Mouse (Mus musculus) heart, postnatal 25 days (tissue): ENCODE results near the gene Ralb. TPM values are rescaled to one million over a fixed set of nuclear protein-coding genes. Genes with fewer than 3 reads are reported as not detected.

Experiments used
- DNase-seq: peaks from one replicate; pipeline ENCODE4 v3.0.0; 2022; ENCODE audit warnings: low spot score
- intact Hi-C: fragments of 180-260 bp; cut with DNase I; formaldehyde crosslinking; loops from one replicate; pipeline ENCODE4 v1.15.1; 2025
- total RNA-seq, 2 experiments: library from RNA; stranded (reverse); gene quantifications; 2 replicates each; pipeline ENCODE4 v1.2.3; 2021

The Ralb gene
- total RNA-seq, 2 experiments from 2014 or later = 31.3 to 33.6 TPM

- intact Hi-C loops = loop anchor here (2.0 to 10.0 kb wide), 4 partner anchors 17 to 309 kb away; partner anchors contain the start of gene Ptpn4
- DNase-seq = peak; percentile 84
These were observed 21.3 kb upstream of the Ralb start, which contains the start of gene Tmem185b for GRCm38 (mm10) chr1:119525689-119526591. Gene Tmem185b, plus strand, starts transcription at chr1:119526160.

DNA sequence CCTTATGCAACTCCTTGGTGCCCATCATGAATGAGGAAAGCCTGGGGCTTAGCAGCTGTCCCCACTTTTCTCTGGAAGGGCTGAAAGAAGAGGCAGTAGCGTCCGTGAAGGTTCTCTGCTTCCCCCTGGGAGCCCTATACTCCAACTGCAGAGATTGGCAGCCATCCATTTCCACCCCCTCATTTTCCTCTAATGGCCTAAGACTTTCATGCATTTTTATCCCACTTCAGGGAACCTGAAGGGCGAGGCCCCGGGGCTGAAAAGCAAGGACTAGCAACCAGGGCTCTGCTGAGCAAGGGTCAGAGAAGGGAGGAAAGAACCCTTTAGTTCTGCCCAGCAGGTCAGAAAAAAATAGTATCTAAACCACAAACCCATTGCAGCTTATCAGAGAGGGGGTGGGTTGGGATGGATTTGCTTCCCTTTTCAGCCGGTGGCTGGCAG, 20.4 kb upstream of the Ralb start:
- DNase-seq = no peak
- intact Hi-C loops = loop anchor here (2.0 to 10.0 kb wide), 4 partner anchors 16 to 310 kb away; partner anchors contain the start of gene Ptpn4

DNA sequence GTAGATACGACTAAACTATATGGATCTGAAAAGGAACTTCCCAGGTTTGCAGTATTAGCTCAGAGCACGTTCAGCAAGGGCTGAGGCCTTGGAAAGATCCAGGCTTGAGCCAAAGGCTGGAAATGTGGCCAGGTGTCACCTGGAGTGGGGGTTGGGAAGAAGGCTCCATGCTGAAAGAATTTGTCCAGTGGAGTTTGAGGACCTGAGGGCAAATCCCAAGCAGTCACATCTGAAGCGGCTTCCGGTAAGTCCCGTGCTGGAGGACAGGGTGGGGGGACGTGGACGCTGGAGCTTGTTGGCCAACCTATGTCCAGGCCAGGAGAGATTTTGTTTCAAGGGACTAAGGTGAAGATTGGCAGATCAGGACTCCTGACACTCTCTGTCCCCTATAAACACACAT, 19.2 kb upstream of the Ralb start:
- no peak for DNase-seq
- intact Hi-C loops = loop anchor here (2.0 to 10.0 kb wide), 2 partner anchors 15 to 311 kb away; partner anchors contain the start of gene Ptpn4

DNA sequence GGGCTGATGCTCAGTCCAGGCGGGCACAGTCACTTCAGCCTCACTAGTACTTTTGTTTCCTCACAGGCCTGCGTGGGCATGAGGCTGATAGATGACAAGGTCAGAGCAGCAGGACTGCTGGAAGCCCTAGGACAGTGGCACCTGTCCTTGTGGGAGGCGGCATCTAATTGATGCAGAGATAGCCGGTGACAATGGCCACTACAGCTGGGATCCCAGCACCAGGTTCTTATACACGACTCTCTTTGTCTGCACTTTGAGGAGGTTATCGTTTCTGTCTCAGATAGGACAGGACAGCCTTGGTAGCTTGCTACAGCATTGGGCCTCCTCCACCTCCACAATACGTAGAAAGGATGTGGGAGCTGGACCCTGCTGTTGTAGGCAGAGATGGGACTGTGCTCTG, 18.8 kb upstream of the Ralb start:
- intact Hi-C loops = loop anchor here (10.0 kb wide), 1 partner anchor 311 kb away; the partner anchor contains the start of gene Ptpn4
- DNase-seq = no peak

- intact Hi-C loops = loop anchor here (10.0 kb wide), 1 partner anchor 312 kb away; the partner anchor contains the start of gene Ptpn4
- no peak for DNase-seq
These were observed 18.1 kb upstream of the Ralb start for GRCm38 (mm10) chr1:119522726-119523125.

- intact Hi-C loops = loop anchor here (10.0 kb wide), 1 partner anchor 313 kb away; the partner anchor contains the start of gene Ptpn4
- no peak for DNase-seq
These were observed 17.1 kb upstream of the Ralb start for GRCm38 (mm10) chr1:119521681-119522080.

GRCm38 (mm10) chr1:119521029-119521428, 16.4 kb upstream of the Ralb start:
- no peak for DNase-seq

DNA sequence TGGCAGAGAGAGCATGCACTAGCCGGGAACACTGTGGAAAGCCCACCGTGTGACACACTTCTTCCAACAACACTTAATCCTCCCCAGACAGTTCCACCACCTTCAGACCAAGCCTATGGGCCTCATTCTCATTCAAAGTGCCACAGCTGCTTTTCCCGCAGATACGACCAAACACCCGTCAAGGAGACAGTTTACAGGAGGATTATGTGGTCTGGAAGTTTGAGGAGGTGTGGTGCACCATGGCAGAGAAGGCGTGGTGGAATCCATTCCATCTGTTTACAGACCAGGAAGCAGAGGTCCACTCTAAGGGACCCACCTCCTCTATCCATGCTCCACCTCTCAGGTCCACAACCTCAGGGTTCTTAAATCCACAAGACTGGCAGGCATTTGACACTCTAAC, 14.7 kb upstream of the Ralb start:
- DNase-seq = no peak
- intact Hi-C loops = no loop called here

More at GRCm38 (mm10) chr1:119521029-119521428, 16.4 kb upstream of the Ralb start:
- intact Hi-C loops = loop anchor here (10.0 kb wide), 1 partner anchor 314 kb away; the partner anchor contains the start of gene Ptpn4

GRCm38 (mm10) chr1:119518786-119519185, 14.2 kb upstream of the Ralb start:
- DNase-seq = no peak
- intact Hi-C loops = no loop called here

- no peak for DNase-seq
- intact Hi-C loops = no loop called here
These were observed 13.5 kb upstream of the Ralb start for GRCm38 (mm10) chr1:119518060-119518459.

GRCm38 (mm10) chr1:119510857-119511256, 6.3 kb upstream of the Ralb start:
- no peak for DNase-seq
- intact Hi-C loops = no loop called here

- DNase-seq = no peak
- intact Hi-C loops = no loop called here
These were observed 5.8 kb upstream of the Ralb start for GRCm38 (mm10) chr1:119510409-119510808.

DNA sequence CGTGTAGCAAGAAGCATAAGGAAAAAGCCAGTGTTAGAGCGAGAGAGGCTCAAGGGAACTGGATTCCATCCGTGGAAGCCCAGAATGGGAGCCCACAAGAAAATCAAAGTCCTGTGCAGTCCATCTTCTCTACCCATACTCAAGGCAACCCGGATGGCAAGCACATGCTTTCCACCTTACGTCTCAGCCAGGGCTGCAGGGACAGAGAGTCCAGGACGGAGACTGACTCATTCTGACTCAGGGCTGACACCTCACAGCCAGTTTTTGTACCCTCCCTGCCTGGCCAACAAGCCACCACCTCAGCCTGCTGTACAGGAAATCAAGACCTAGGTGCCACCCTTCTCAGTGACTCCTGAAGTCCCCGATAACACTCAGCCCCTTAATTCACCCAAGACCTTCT, 4.9 kb upstream of the Ralb start:
- intact Hi-C loops = loop anchor here (2.0 kb wide), 1 partner anchor 15 kb away; no protein-coding TSS in a partner anchor

GRCm38 (mm10) chr1:119508548-119508947, 4.0 kb upstream of the Ralb start:
- intact Hi-C loops = loop anchor here (2.0 kb wide), 1 partner anchor 16 kb away; no protein-coding TSS in a partner anchor
- DNase-seq = peak; percentile 63

More for the DNA sequence above, 4.9 kb upstream of the Ralb start:
- no peak for DNase-seq

- DNase-seq = no peak
- intact Hi-C loops = no loop called here
These were observed 1.4 kb upstream of the Ralb start for GRCm38 (mm10) chr1:119505951-119506350.

DNA sequence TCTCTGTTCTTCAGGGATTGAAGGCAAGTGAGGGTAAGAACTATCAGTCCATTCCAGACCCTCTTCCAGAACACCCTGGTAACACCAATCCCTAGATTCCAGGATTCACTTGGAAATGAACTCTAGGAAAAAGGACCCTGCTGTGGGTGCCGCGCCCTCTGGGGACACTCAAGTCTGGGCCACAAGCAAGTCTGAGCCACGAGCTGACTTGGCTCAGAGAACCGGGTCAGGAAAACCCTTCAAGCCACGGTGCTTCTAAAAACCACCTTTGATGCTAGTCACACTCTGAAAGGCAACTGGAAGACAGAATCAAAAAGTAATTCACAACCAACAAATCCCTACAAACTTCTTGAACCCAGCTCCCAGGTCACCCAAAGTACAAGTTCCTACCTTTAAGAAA, 786 bp downstream of the Ralb start:
- intact Hi-C loops = no loop called here
- no peak for DNase-seq

- DNase-seq = no peak
- intact Hi-C loops = no loop called here
These were observed 1.4 kb downstream of the Ralb start for GRCm38 (mm10) chr1:119503181-119503580.

DNA sequence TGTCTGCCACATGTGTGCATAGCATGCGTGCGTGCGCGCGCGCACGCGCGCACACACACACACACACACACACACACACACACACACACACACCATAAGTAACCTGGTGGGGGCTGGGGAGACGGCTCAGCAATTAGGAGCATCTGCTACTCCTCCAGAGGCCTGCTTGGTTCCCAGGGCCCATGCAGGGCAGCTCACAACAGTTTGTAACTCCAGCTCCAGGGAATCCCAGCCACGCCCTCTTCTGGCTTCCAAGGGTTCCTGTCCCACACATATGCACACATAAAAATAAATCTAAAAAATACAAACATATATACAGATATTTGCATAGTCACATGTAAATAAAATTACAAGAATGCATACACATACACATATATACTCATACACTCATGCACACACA, 1.9 kb downstream of the Ralb start:
- intact Hi-C loops = no loop called here
- DNase-seq = no peak

DNA sequence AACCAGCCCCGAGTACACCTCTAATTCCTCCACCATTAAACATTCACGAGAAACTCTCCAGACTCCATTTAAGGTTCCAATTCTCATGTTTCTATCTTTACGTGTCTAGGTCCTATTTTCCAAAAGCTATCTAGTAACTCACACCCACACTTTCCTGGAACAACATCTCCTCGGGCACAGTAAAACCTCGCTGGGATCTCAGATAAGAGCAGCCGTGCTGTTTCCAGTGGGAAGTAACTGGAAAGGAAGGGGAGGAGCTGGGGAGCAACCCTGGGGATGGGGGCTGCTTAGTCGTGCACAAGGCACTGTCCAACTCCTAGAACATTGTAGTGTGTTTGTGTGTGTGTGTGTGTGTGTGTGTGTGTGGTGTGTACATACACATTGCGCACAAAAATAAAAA, 2.7 kb downstream of the Ralb start:
- no peak for DNase-seq
- intact Hi-C loops = loop anchor here (2.0 kb wide), 1 partner anchor 17 kb away; no protein-coding TSS in a partner anchor

DNA sequence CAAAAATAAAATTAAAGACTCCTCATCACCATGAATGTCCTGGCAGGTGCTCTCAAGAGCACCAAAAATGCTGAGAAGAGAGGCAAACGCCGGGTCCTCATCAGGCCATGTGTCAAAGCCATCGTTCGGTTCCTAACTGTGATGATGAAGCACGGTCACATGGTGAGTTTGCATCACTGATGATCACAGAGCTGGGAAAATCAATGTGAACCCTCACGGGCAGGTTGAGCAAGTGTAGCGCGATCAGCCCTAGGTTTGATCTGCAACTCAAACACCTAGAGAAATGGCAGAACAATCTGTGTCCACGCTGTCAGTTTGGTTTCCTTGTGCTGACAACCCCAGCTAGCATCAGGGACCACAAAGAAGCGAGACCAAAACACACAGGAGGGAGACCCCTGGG, 5.1 kb downstream of the Ralb start:
- DNase-seq = no peak
- intact Hi-C loops = no loop called here
